Mouse (Mus musculus) heart, embryonic 15.5 days (tissue): Measurements from ENCODE around the gene Dhps. TPM values are rescaled to one million over a fixed set of nuclear protein-coding genes. Genes with fewer than 3 reads are reported as not detected.

ENCODE experiments used
- ATAC-seq: fragments of 200-750 bp; cut with Nextera tagmentation; replicated peaks from 2 replicates; pipeline ENCODE4 v1.8.0; 2017; ENCODE audit warnings: low read depth, moderate TSS enrichment; ENCODE audit not compliant: insufficient number of reproducible peaks, insufficient read depth, low FRiP score
- H3K27ac ChIP-seq: fragments of 300-500 bp; sonication (generic); 2 replicates; pipeline ENCODE4 v1.5.1; 2015; ENCODE audit warnings: mild to moderate bottlenecking, inconsistent platforms
- H3K27me3 ChIP-seq: fragments of 300-500 bp; sonication (generic); 2 replicates; pipeline ENCODE4 v1.6.1; 2015; ENCODE audit warnings: inconsistent platforms
- H3K36me3 ChIP-seq: fragments of 300-500 bp; sonication (generic); 2 replicates; pipeline ENCODE4 v1.6.1; 2015; ENCODE audit warnings: mild to moderate bottlenecking, inconsistent platforms
- H3K4me1 ChIP-seq: fragments of 300-500 bp; sonication (generic); replicated peaks from 2 replicates; pipeline ENCODE4 v1.6.1; 2015; ENCODE audit warnings: inconsistent platforms
- H3K4me2 ChIP-seq: fragments of 300-500 bp; sonication (generic); 2 replicates; pipeline ENCODE4 v1.6.1; 2015; ENCODE audit warnings: inconsistent platforms, mild to moderate bottlenecking, moderate library complexity
- H3K4me3 ChIP-seq: fragments of 300-500 bp; sonication (generic); 2 replicates; pipeline ENCODE4 v1.5.1; 2015; ENCODE audit warnings: mild to moderate bottlenecking, inconsistent platforms
- H3K9ac ChIP-seq: fragments of 300-500 bp; sonication (generic); 2 replicates; pipeline ENCODE4 v1.6.1; 2015; ENCODE audit warnings: mild to moderate bottlenecking, inconsistent platforms
- H3K9me3 ChIP-seq: fragments of 300-500 bp; sonication (generic); replicated peaks from 2 replicates; pipeline ENCODE4 v1.6.1; 2016; ENCODE audit warnings: inconsistent platforms
- WGBS: fragments of 180-500 bp; shearing (Covaris S2); methylation state at CpG from one replicate; pipeline ENCODE4 v1.1.7; 2015; ENCODE audit warnings: mixed read lengths; 5-methylcytosine and 5-hydroxymethylcytosine counted together
- polyA plus RNA-seq: library from polyadenylated mRNA; unstranded; fragments of >200 nt; fragmentation: Nextera tagmentation; extraction: Ambion mirVana; gene quantifications from 2 replicates; pipeline ENCODE4 v1.2.1, GENCODE M21; 2015

Gene Dhps
- polyA plus RNA-seq, 1 experiment from 2014 or later: 46.1 TPM

GRCm38 (mm10) chr8:85035165-85035727, 36.3 kb upstream of the Dhps start:
- 6% methylated on average over 12 of the region's 12 CpGs for WGBS
- peak overlapping the region; percentile 84 for H3K4me2 ChIP-seq
- peaks cover 28% of the 10 kb centered on the region for H3K36me3 ChIP-seq
- peak overlapping the region; percentile 100 for H3K27ac ChIP-seq
- H3K4me1 ChIP-seq: peaks cover 31% of the 10 kb centered on the region
- H3K9me3 ChIP-seq: no peaks in the 10 kb centered on the region
- no peak for ATAC-seq
- H3K9ac ChIP-seq: peak overlapping the region; percentile 75
- no peaks in the 10 kb centered on the region for H3K27me3 ChIP-seq
- peak overlapping the region; percentile 91 for H3K4me3 ChIP-seq

DNA sequence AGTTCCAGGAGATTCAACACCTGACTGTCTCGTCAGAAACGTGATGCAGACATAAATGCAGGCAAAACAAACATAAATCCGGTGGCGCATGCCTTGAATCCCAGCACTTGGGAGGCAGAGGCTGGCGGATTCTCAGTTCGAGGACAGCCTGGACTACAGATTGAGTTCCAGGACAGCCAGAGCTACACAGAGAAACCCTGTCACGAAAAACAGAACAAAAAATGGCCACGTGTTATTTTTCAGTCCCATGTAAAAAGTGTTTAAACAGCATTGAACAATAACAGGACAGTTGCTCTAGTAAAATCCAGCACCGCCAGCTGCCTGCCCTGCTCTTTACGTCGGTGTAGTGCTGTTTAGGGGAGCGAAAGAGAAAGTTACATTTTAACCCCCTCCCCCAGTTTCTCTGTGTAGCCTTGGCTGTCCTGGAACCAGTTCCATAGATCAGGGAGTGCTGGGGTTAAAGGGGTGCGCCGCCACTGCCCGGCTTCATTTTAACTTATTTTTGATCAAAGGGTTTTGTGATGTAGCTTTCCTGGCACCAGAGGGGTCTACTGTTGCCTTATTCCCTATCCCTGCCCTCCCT, 35.7 kb upstream of the Dhps start:
- Histone ChIP-seq H3K9me3 (no peaks in the 10 kb centered on the region), H3K27ac (peak overlapping the region; percentile 100), H3K27me3 (no peaks in the 10 kb centered on the region), H3K4me3 (peak overlapping the region; percentile 91), H3K9ac (peak overlapping the region; percentile 75), H3K4me2 (peak overlapping the region; percentile 84), H3K4me1 (peaks cover 31% of the 10 kb centered on the region), H3K36me3 (peaks cover 29% of the 10 kb centered on the region)
- no peak for ATAC-seq
- WGBS: under 1% methylated on average over 15 of the region's 15 CpGs

- Histone ChIP-seq H3K9me3 (no peaks in the 10 kb centered on the region), H3K4me3 (peak overlapping the region; percentile 91), H3K9ac (peak overlapping the region; percentile 75), H3K27ac (peak overlapping the region; percentile 100), H3K27me3 (no peaks in the 10 kb centered on the region), H3K4me2 (peak overlapping the region; percentile 84), H3K36me3 (peaks cover 30% of the 10 kb centered on the region), H3K4me1 (peaks cover 31% of the 10 kb centered on the region)
- peak; percentile 11 for ATAC-seq
- 0% methylated on average over 9 of the region's 9 CpGs for WGBS
Measured at GRCm38 (mm10) chr8:85036381-85036717, 35.2 kb upstream of the Dhps start.

GRCm38 (mm10) chr8:85036718-85037365, 34.7 kb upstream of the Dhps start, which contains the start of gene Tnpo2:
Tnpo2 (plus strand) TSS chr8:85036915.
- peak; percentile 90 for ATAC-seq
- Histone ChIP-seq H3K9ac (peak within 1 kb of the TSS; percentile 95), H3K36me3 (peaks cover 30% of the 10 kb centered on the region), H3K4me2 (peak within 1 kb of the TSS; percentile 84), H3K9me3 (no peaks in the 10 kb centered on the region), H3K4me3 (peak within 1 kb of the TSS; percentile 91), H3K4me1 (peaks cover 31% of the 10 kb centered on the region), H3K27me3 (no peaks in the 10 kb centered on the region), H3K27ac (peak within 1 kb of the TSS; percentile 100)
- WGBS: under 1% methylated on average over 59 of the region's 59 CpGs

DNA sequence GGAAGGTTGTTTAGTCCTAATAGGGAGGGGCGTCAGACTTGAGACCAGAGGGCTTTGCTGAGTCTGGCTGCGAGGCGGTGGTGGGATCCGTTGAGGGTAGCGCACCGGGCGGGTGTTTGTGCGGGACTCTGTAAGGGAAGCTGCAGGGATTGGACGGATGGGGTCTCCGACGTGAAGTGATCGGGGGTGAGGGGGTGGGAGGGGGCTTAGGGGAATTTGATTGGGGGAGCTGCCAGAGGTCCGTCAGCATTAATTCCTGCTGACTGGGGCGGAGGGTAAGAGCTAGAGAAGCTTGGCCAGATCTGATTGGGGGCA, 34.2 kb upstream of the Dhps start:
- peaks cover 27% of the 10 kb centered on the region for H3K36me3 ChIP-seq
- H3K9ac ChIP-seq: peak overlapping the region; percentile 95
- H3K27me3 ChIP-seq: no peaks in the 10 kb centered on the region
- under 1% methylated on average over 14 of the region's 14 CpGs for WGBS
- H3K4me2 ChIP-seq: peak overlapping the region; percentile 84
- no peaks in the 10 kb centered on the region for H3K9me3 ChIP-seq
- H3K4me3 ChIP-seq: peak overlapping the region; percentile 91
- H3K27ac ChIP-seq: peak overlapping the region; percentile 100
- ATAC-seq: peak; percentile 23
- H3K4me1 ChIP-seq: peaks cover 31% of the 10 kb centered on the region

- Histone ChIP-seq H3K27ac (peak overlapping the region; percentile 100), H3K9ac (peak overlapping the region; percentile 95), H3K4me1 (peaks cover 31% of the 10 kb centered on the region), H3K9me3 (no peaks in the 10 kb centered on the region), H3K4me3 (peak overlapping the region; percentile 91), H3K4me2 (peak overlapping the region; percentile 84), H3K36me3 (peaks cover 22% of the 10 kb centered on the region), H3K27me3 (no peaks in the 10 kb centered on the region)
- ATAC-seq: 0 out of 2 replicates have a peak, but pooled peaks have one; percentile 2
- under 1% methylated on average over 57 of the region's 57 CpGs for WGBS
Measured at GRCm38 (mm10) chr8:85037681-85038531, 33.7 kb upstream of the Dhps start.

- H3K9ac ChIP-seq: no peak overlapping the region
- H3K4me1 ChIP-seq: peaks cover 10% of the 10 kb centered on the region
- no peaks in the 10 kb centered on the region for H3K9me3 ChIP-seq
- H3K27me3 ChIP-seq: no peaks in the 10 kb centered on the region
- no peak for ATAC-seq
- H3K4me3 ChIP-seq: no peak overlapping the region
- H3K36me3 ChIP-seq: peaks cover 73% of the 10 kb centered on the region
- WGBS: 90% methylated on average over 6 of the region's 6 CpGs
- no peak overlapping the region for H3K27ac ChIP-seq
- no peak overlapping the region for H3K4me2 ChIP-seq
Measured at GRCm38 (mm10) chr8:85043619-85044018, 27.9 kb upstream of the Dhps start.

DNA sequence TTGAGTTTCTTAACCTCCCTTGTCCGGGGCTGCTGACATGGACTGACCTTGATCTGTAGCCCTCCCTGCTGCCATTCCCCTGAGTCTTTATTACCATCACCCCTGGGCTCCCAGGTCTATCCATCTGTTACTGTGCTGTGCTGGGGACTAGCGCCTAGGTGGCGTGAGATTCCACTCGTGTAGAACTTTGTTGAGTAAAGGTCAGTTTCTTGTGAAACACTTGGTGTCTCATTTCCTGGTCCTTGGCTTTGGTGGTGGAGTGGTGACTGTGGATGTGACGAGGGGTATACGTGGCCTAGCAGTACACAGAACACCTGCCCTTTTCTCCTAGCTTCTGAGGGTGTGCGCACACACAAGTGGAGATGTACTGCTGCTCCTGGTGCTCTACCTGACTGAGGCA, 14.2 kb upstream of the Dhps start:
- no peak overlapping the region for H3K4me3 ChIP-seq

DNA sequence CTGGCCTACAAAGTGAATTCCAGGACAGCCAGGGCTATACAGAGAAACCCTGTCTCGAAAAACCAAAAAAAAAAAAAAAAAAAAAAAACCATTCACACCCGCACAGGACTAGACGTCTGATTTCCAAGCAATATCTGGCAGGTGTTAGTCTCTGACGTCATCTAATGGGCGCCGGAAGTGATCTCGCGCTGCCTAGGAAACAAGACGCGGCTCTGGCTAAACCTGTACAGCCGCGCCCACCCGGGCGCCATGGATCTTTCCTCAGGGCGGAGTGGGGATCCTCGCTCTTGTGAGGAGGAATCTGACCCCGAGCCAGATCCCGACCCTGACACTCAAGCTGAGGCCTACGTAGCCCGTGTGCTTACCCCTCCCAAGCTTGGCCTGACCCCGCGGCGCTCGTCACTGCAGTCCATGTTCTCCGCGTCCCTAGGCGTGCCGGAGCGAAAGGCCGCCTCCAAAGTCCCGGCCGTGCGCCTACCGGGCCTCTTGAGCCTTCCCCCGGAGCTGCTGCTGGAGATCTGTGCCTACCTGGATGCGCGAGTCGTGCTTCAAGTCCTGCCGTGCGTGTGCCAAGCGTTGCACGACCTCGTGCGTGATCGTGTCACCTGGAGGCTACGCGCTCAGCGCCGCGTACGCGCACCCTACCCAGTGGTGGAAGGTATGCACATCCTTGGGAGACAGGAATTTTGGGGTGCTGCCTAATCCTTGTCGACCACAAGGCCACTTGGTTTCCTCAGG, 11.5 kb upstream of the Dhps start, which contains the start of gene Fbxw9:
Gene Fbxw9 (plus strand): TSS at position 177 of the 738 bp plus-strand sequence.
- WGBS: under 1% methylated on average over 53 of the region's 53 CpGs
- H3K9ac ChIP-seq: peak within 1 kb of the TSS; percentile 73
- peak; percentile 86 for ATAC-seq
- H3K27me3 ChIP-seq: no peaks in the 10 kb centered on the region
- no peaks in the 10 kb centered on the region for H3K9me3 ChIP-seq
- peak within 1 kb of the TSS; percentile 83 for H3K4me3 ChIP-seq
- H3K36me3 ChIP-seq: peaks cover 15% of the 10 kb centered on the region
- peak within 1 kb of the TSS; percentile 96 for H3K4me2 ChIP-seq
- H3K4me1 ChIP-seq: peaks cover 19% of the 10 kb centered on the region
- H3K27ac ChIP-seq: no peak within 1 kb of the TSS

More for the DNA sequence above, 14.2 kb upstream of the Dhps start:
- WGBS: 74% methylated on average over 7 of the region's 7 CpGs
- H3K4me2 ChIP-seq: no peak overlapping the region
- no peaks in the 10 kb centered on the region for H3K27me3 ChIP-seq
- ATAC-seq: no peak
- no peak overlapping the region for H3K27ac ChIP-seq
- H3K4me1 ChIP-seq: peaks cover 19% of the 10 kb centered on the region
- peaks cover 42% of the 10 kb centered on the region for H3K36me3 ChIP-seq
- H3K9me3 ChIP-seq: no peaks in the 10 kb centered on the region
- no peak overlapping the region for H3K9ac ChIP-seq

DNA sequence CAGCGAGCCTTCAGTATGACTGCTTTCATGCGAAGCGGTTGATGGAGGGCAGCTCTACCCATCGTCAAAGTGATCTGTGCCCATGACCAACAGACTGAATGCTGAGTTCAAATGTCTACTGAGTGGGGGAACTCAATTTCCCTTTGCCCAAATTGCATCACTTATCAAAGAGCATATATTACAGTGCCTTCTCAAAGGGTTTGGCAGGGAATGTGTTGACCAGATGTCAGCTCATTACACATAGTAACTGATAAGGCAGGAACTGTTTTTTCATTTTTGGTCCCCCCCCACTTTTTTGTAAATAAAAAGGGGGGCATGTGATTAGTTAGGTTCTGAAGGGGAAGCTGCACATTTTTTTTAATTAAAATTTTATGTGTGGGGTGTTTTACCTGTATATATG, 9.0 kb upstream of the Dhps start:
- 87% methylated on average over 4 of the region's 4 CpGs for WGBS
- H3K4me3 ChIP-seq: no peak overlapping the region
- H3K4me2 ChIP-seq: no peak overlapping the region
- H3K4me1 ChIP-seq: peaks cover 19% of the 10 kb centered on the region
- no peak for ATAC-seq
- no peak overlapping the region for H3K27ac ChIP-seq
- H3K27me3 ChIP-seq: no peaks in the 10 kb centered on the region
- H3K9ac ChIP-seq: no peak overlapping the region
- peaks cover 8% of the 10 kb centered on the region; the same call in 1 of the 2 replicates for H3K36me3 ChIP-seq
- H3K9me3 ChIP-seq: no peaks in the 10 kb centered on the region
